Mouse (Mus musculus): Measurements from ENCODE around the gene Tbx3. TPM values are rescaled to one million over a fixed set of nuclear protein-coding genes. Genes with fewer than 3 reads are reported as not detected.

Gene Tbx3
- polyA plus RNA-seq, 1 experiment: 672 TPM

- TF ChIP-seq CTCF (IDR thresholded peaks at IDR 0.05; ENCODE audit: extremely low read depth, insufficient read length, insufficient replicate concordance, low read depth, low read length): no peak
- TF ChIP-seq POLR2A (IDR thresholded peaks at IDR 0.05; ENCODE audit: low read depth, low read length): no peak
- Histone ChIP-seq H3K4me3 (ENCODE audit: low read depth, low read length) (no peak overlapping the region), H3K36me3 (ENCODE audit: control insufficient read depth, insufficient read depth, low read length) (no peaks in the 10 kb centered on the region), H3K27ac (ENCODE audit: insufficient read depth, low read depth, low read length) (no peak overlapping the region), H3K27me3 (ENCODE audit: control insufficient read depth, insufficient read depth, low read length) (no peaks in the 10 kb centered on the region), H3K4me1 (ENCODE audit: control insufficient read depth, insufficient read depth, insufficient read length, low read length) (peaks cover 1% of the 10 kb centered on the region; the same call in 1 of the 2 replicates)
- WGBS: 28% methylated on average over 11 of the region's 11 CpGs
Observed at GRCm38 (mm10) chr5:119720471-119721265, 50.2 kb downstream of the Tbx3 start.

- no peaks in the 10 kb centered on the region for H3K4me1 ChIP-seq (ENCODE audit: control insufficient read depth, insufficient read depth, insufficient read length, low read length)
- H3K36me3 ChIP-seq (ENCODE audit: control insufficient read depth, insufficient read depth, low read length): no peaks in the 10 kb centered on the region
- H3K4me3 ChIP-seq (ENCODE audit: low read depth, low read length): no peak overlapping the region
- no peaks in the 10 kb centered on the region for H3K27me3 ChIP-seq (ENCODE audit: control insufficient read depth, insufficient read depth, low read length)
- WGBS: 39% methylated on average over 7 of the region's 7 CpGs
- no peak for TF ChIP-seq CTCF (IDR thresholded peaks at IDR 0.05; ENCODE audit: extremely low read depth, insufficient read length, insufficient replicate concordance, low read depth, low read length)
- TF ChIP-seq POLR2A (IDR thresholded peaks at IDR 0.05; ENCODE audit: low read depth, low read length): no peak
- H3K27ac ChIP-seq (ENCODE audit: insufficient read depth, low read depth, low read length): no peak overlapping the region
Observed at GRCm38 (mm10) chr5:119732978-119733377, 62.5 kb downstream of the Tbx3 start.

Other genes starting within 250 kb of the Tbx3 start
- gene Tbx5, start 162.0 kb downstream of the Tbx3 start, polyA plus RNA-seq (2012; rRNA removed): not detected in 2 replicates

Measured in small intestine, adult 2 months (tissue).